Comparison of ENCODE assay signal across 29 mouse cellular contexts in the genomic region with DNA sequence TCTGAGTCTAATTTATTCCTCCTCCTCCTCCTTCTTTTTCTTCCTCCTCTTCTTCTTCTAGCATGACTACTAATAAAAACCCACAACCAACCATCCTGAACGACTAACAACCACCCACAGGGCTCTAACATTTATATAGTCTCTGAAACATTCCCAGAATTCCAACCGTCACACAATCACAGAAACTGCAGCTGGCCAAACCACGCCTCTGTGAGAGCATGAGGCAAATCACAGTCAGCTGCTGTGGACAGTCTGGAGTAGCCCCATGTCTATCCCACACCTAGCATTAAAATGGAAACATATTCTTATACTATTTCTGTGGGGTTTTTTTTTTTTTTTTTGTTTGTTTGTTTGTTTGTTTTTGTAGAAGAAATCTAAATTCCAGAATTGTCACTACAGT.
"Had no signal": no experiment of that assay in that cellular context is flagged by ENCODE, and none has a peak within 500 bp of the region (broad histone marks: within the 10 kb centered on the region; RNA-seq: fewer than 3 reads in every experiment).

No protein-coding gene starts in this region.

- H3K27me3 ChIP-seq: heart, embryonic 12.5 days; hindbrain, embryonic 12.5 days; hindbrain, embryonic 15.5 days; intestine, embryonic 15.5 days; kidney, embryonic 15.5 days had no signal

- H3K4me3 ChIP-seq: heart, embryonic 12.5 days; heart, embryonic 13.5 days; heart, embryonic 15.5 days; hindbrain, embryonic 10.5 days; hindbrain, embryonic 12.5 days; hindbrain, embryonic 13.5 days; hindbrain, embryonic 15.5 days; intestine, embryonic 15.5 days; kidney, embryonic 15.5 days; layer of hippocampus, adult 2 months; left cerebral cortex, adult 2 months had no signal

- DNase-seq: heart, postnatal 10 days; heart, postnatal 14 days; heart, postnatal 36 days; heart, postnatal 4 days; kidney, adult 11 months; kidney, adult 18-20 months; kidney, adult 2 months; kidney, adult 8-10 months; kidney, adult 9 months; kidney, postnatal 10 days; kidney, postnatal 14 days; kidney, postnatal 25 days; kidney, postnatal 36 days; kidney, postnatal 4 days; layer of hippocampus, postnatal 36 days had no signal

- H3K36me3 ChIP-seq: heart, embryonic 12.5 days; heart, embryonic 13.5 days; heart, embryonic 15.5 days; hindbrain, embryonic 10.5 days; hindbrain, embryonic 12.5 days; hindbrain, embryonic 13.5 days; hindbrain, embryonic 15.5 days; intestine, embryonic 15.5 days; kidney, embryonic 15.5 days had no signal

- H3K27ac ChIP-seq: heart, embryonic 13.5 days; heart, embryonic 15.5 days; hindbrain, embryonic 10.5 days; hindbrain, embryonic 12.5 days; hindbrain, embryonic 13.5 days; hindbrain, embryonic 14.5 days; hindbrain, embryonic 15.5 days; hindbrain, postnatal 0 days; intestine, embryonic 15.5 days; kidney, embryonic 15.5 days; kidney, postnatal 0 days; layer of hippocampus, adult 2 months; left cerebral cortex, adult 2 months had no signal

- H3K9ac ChIP-seq: heart, embryonic 12.5 days; heart, embryonic 13.5 days; heart, embryonic 15.5 days; hindbrain, embryonic 12.5 days; hindbrain, embryonic 13.5 days; hindbrain, embryonic 14.5 days; hindbrain, embryonic 15.5 days; intestine, embryonic 15.5 days; kidney, embryonic 15.5 days had no signal

- H3K4me1 ChIP-seq: heart, embryonic 12.5 days; heart, embryonic 13.5 days; heart, embryonic 15.5 days; hindbrain, embryonic 10.5 days; hindbrain, embryonic 12.5 days; hindbrain, embryonic 13.5 days; hindbrain, embryonic 15.5 days; intestine, embryonic 15.5 days had no signal
